Mouse (Mus musculus) urinary bladder, postnatal 14 days (tissue): ENCODE results near the gene Plxna4.

Experiments
- DNase-seq: peaks from one replicate; pipeline ENCODE4 v3.0.0; 2021; ENCODE audit warnings: low spot score

Plxna4 gene

GRCm38 (mm10) chr6:32406316-32407095 lies 181.5 kb downstream of the Plxna4 start:
- no peak for DNase-seq

GRCm38 (mm10) chr6:32402560-32403235 lies 185.3 kb downstream of the Plxna4 start:
- no peak for DNase-seq

GRCm38 (mm10) chr6:32398261-32398660 lies 189.7 kb downstream of the Plxna4 start:
- no peak for DNase-seq

GRCm38 (mm10) chr6:32397133-32397730 lies 190.8 kb downstream of the Plxna4 start:
- DNase-seq: peak; percentile 84

GRCm38 (mm10) chr6:32395415-32395814 lies 192.6 kb downstream of the Plxna4 start:
- DNase-seq: no peak

GRCm38 (mm10) chr6:32392262-32392661 lies 195.7 kb downstream of the Plxna4 start:
- DNase-seq: no peak

GRCm38 (mm10) chr6:32388276-32388675 lies 199.7 kb downstream of the Plxna4 start:
- DNase-seq: no peak

- no peak for DNase-seq
Measured at GRCm38 (mm10) chr6:32386915-32387314, 201.1 kb downstream of the Plxna4 start.

GRCm38 (mm10) chr6:32384937-32385336 lies 203.1 kb downstream of the Plxna4 start:
- no peak for DNase-seq

GRCm38 (mm10) chr6:32384423-32384822 lies 203.6 kb downstream of the Plxna4 start:
- DNase-seq: no peak

GRCm38 (mm10) chr6:32381516-32381915 lies 206.5 kb downstream of the Plxna4 start:
- DNase-seq: no peak

GRCm38 (mm10) chr6:32377181-32377580 lies 210.8 kb downstream of the Plxna4 start:
- peak; percentile 16 for DNase-seq

GRCm38 (mm10) chr6:32373931-32374361 lies 214.0 kb downstream of the Plxna4 start:
- DNase-seq: no peak

GRCm38 (mm10) chr6:32369092-32369491 lies 218.9 kb downstream of the Plxna4 start:
- no peak for DNase-seq

- no peak for DNase-seq
Measured at GRCm38 (mm10) chr6:32368408-32368807, 219.6 kb downstream of the Plxna4 start.

GRCm38 (mm10) chr6:32364933-32365332 lies 223.1 kb downstream of the Plxna4 start:
- DNase-seq: no peak

GRCm38 (mm10) chr6:32363489-32364068 lies 224.4 kb downstream of the Plxna4 start:
- no peak for DNase-seq

GRCm38 (mm10) chr6:32362421-32362820 lies 225.6 kb downstream of the Plxna4 start:
- no peak for DNase-seq

- no peak for DNase-seq
Measured at GRCm38 (mm10) chr6:32359675-32360074, 228.3 kb downstream of the Plxna4 start.

- DNase-seq: no peak
Measured at GRCm38 (mm10) chr6:32357497-32357896, 230.5 kb downstream of the Plxna4 start.

- no peak for DNase-seq
Measured at GRCm38 (mm10) chr6:32355559-32355958, 232.4 kb downstream of the Plxna4 start.

GRCm38 (mm10) chr6:32348996-32349395 lies 239.0 kb downstream of the Plxna4 start:
- DNase-seq: no peak

- no peak for DNase-seq
Measured at GRCm38 (mm10) chr6:32348126-32348525, 239.9 kb downstream of the Plxna4 start.
